In the genomic region with DNA sequence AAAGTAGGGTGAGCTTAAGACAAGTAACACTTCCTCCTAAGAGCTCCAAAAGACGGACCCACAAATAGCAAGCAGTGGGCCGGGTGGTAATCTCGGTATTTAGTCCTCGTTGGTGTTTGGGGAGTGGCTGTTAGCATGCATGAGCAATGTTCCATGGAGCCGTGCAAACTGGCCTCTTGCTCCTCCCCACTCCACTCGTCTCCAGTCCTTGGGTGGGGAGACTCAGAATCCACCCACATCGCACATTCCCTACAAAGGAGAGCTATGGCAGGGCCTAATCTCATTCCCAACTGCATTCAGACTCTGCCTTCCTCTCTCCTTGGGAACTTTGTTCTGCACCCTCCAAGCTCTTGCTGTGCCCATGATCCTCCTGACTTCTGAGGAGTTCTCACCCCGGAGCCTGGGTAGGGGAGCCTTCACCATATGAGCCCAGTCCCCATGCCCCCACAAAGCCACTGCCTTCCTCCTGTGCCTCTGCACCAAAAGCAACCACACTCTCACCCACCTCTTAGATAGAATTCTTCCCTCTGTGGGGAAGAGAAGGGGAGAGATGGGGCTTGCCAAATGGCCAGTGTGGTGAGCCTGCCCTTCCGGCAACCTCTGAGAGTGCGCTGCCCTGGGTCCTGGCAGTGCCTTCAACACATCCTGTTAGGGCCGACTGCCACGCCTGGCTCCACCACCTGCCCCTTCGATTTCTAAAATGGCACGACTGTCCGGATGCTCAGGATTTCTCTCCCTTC, we compare ENCODE assay signal across 21 mouse cellular contexts.
DNase-seq lines count a peak whose midpoint lies in the region.
"Had no signal": no experiment of that assay in that cellular context is flagged by ENCODE, and none has a peak within 500 bp of the region (broad histone marks: within the 10 kb centered on the region; RNA-seq: fewer than 3 reads in every experiment).

No protein-coding gene starts in this region.

- no peak overlapping the region for H3K4me3 ChIP-seq in heart, embryonic 10.5 days
- H3K4me3 ChIP-seq: forebrain, embryonic 15.5 days; heart, embryonic 13.5 days; hindbrain, embryonic 12.5 days; limb, embryonic 12.5 days; stomach, embryonic 15.5 days had no signal

- no peaks in the 10 kb centered on the region for H3K36me3 ChIP-seq in heart, embryonic 10.5 days
- H3K36me3 ChIP-seq: forebrain, embryonic 15.5 days; G1E; heart, embryonic 13.5 days; hindbrain, embryonic 12.5 days; limb, embryonic 12.5 days; stomach, embryonic 15.5 days had no signal

- intact Hi-C loops in heart, postnatal 14 days (cut with DNase I): no loop called here

- DNase-seq in frontal cortex, adult 2 months (ENCODE audit: extremely low spot score in 1 of 2, low spot score in 1 of 2): peak; percentile 19 to 43
- no peak for DNase-seq in frontal cortex, postnatal 25 days (ENCODE audit: low spot score in 2 of 2)
- peak; percentile 66 for DNase-seq in heart, embryonic 10.5 days (ENCODE audit: low spot score)
- no peak for DNase-seq in heart, postnatal 14 days
- peak; percentile 31 to 33 for DNase-seq in right cerebral cortex, adult 2 months (ENCODE audit: low spot score in 2 of 2)
- no peak for DNase-seq in right cerebral cortex, postnatal 4 days
- DNase-seq in layer of hippocampus, postnatal 25 days (ENCODE audit: extremely low spot score in 1 of 2, low spot score in 1 of 2): no peak
- DNase-seq: B cell, adult 2 months; cerebellum, adult 18-20 months; liver, postnatal 0 days; lung, postnatal 14 days; thymus, adult 18-20 months; thymus, postnatal 36 days had no signal

- WGBS in heart, embryonic 10.5 days: 69% methylated on average over 15 of the region's 15 CpGs

- no peaks in the 10 kb centered on the region for H3K27me3 ChIP-seq in heart, embryonic 10.5 days (ENCODE audit: insufficient read depth, poor library complexity, severe bottlenecking)
- H3K27me3 ChIP-seq: CH12.LX; forebrain, embryonic 15.5 days; heart, embryonic 13.5 days; Patski; stomach, embryonic 15.5 days had no signal

- H3K4me1 ChIP-seq in heart, embryonic 10.5 days: peaks cover 33% of the 10 kb centered on the region
- H3K4me1 ChIP-seq: forebrain, embryonic 15.5 days; hindbrain, embryonic 12.5 days; limb, embryonic 12.5 days; stomach, embryonic 15.5 days had no signal

- 0 out of 2 replicates have a peak overlapping the region, but pooled peaks have one; percentile 16 for H3K27ac ChIP-seq in heart, embryonic 10.5 days
- H3K27ac ChIP-seq: forebrain, embryonic 15.5 days; hindbrain, embryonic 12.5 days; limb, embryonic 12.5 days; stomach, embryonic 15.5 days had no signal

- no peaks in the 10 kb centered on the region for H3K9me3 ChIP-seq in heart, embryonic 10.5 days
- H3K9me3 ChIP-seq: forebrain, embryonic 15.5 days; G1E; heart, embryonic 13.5 days; hindbrain, embryonic 12.5 days; limb, embryonic 12.5 days; stomach, embryonic 15.5 days had no signal

Comparison
In these comparisons a context has a peak if more than half of its experiments do, and no peak if none do; other contexts are left out.
1. DNase-seq: peak in frontal cortex, adult 2 months (2 of 2), heart, embryonic 10.5 days (single experiment) and right cerebral cortex, adult 2 months (2 of 2); none in frontal cortex, postnatal 25 days (0 of 2), heart, postnatal 14 days (0 of 2), right cerebral cortex, postnatal 4 days (single experiment) and layer of hippocampus, postnatal 25 days (0 of 2).